Mouse (Mus musculus) lung, postnatal 25 days (tissue): Measurements from ENCODE around the gene Serping1.

Experiments used
- DNase-seq: peaks from one replicate; pipeline ENCODE4 v3.0.0; 2022; ENCODE audit warnings: low spot score

Gene Serping1

DNA sequence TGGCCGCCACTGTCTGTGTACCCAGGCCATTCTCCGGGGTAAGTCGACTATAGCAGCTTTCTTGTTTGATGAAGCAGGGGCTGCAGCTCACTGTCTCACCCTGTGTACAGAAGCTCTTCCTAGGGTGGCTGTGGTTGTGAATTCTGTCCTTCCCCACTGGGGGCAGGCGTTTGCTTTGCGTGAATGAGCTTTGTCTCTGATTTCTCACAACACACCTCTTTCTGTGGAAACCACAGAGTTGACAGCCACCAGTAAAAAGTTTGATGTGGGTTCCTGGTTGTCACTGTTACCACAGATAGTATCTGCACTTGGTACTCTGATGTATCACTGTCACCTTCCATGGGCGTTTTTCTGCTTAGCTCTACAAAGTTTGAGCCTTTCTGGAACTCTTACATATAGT lies 4.0 kb upstream of the Serping1 start:
- DNase-seq: no peak

- no peak for DNase-seq
These were observed 2.5 kb upstream of the Serping1 start for GRCm38 (mm10) chr2:84777706-84778105.

DNA sequence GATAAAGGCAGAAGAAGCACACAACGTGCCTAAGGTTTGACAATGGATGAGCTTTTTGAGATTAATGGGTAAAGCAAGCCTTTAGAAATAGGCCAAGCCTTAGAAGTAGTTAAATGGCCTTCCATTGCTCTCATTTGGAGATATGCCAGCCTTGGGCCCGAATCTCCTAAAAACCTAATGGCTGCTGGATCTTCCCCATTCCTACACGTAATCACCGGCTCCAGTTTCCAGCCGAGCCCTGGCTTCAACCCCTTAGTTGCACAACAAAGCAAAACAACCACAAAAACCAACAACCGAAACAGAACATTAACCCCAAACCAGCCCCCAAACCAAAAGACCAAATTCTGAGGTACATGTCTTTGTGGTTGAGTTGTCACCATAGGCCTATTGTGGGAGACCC lies 421 bp upstream of the Serping1 start:
- DNase-seq: no peak

DNA sequence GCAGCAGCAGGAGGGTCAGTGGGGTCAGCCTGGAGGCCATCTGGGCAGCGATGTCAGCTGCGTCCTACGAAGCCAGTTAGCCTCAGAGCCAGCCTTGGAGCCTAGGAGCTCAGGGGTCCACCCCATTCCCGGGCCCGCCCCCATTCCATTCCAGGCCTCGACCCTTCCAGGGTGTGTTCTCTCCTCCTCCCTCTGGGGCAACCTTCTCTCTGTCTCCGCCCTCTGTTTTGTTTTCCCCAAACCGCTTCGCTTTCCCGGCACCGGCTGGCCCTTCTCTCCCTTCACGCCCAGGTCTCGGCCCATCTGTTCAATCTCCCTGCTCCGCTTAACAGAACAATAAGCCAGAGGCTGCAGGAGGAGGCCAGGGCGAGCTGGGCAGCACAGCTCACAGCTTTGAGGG lies 493 bp downstream of the Serping1 start:
- peak; percentile 83 for DNase-seq

GRCm38 (mm10) chr2:84773195-84773594 lies 2.0 kb downstream of the Serping1 start:
- DNase-seq: no peak

DNA sequence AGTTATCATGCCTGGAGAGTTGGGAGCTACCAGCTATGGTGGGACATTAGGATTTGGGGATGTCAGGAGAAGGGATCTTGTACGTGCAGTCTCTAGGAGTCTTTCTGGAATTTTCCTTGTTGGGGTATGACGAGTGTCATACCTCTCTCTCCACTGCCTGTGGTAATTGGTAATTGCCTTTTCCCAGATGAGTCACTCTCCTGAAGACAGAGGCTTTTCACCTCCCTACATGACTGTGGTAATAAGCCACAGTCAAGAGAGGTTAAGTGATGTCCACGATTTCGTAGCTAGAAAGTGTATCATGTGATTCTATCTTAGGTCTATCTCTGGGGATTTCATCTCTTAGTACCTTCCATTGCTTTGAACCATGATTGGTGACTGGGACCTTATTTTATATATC lies 2.8 kb downstream of the Serping1 start:
- DNase-seq: no peak

DNA sequence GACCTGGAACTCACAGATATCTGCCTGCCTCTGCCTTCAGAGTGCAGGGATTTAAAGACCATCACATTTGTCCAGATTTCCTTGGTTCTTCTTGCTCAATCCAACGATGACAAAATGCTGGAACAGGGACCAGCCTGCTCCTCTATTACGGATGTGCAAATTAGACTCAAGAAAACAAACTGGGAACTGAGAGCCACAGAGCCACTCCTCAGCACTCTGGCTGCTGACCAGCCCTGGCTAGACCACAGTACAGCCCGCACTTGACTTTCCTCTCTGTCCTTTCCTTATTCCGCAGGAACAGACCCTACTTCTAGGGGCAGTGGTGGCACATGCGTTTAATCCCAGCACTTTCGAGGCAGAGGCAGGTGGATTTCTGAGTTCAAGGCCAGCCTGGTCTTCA lies 4.7 kb downstream of the Serping1 start:
- peak; percentile 24 for DNase-seq

GRCm38 (mm10) chr2:84762818-84763217 lies 12.4 kb downstream of the Serping1 start:
- DNase-seq: no peak

DNA sequence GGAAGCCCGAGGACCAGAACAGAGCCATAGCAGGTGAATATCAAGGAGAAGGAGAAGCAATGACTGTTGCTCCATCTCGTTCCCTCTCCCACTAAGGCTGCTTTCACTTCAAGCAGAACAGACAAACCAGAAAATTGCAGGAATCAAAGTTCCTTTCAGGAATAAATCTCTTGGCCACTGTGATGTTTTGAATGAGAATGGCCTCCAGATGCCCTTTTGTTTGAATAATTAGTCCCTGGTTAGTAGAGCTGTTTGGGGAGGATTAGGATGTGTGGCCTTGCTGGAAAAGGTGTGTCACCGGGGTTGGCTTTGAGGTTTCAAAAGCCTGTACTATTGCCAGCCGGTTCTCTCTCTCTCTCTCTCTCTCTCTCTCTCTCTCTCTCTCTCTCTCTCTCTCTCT lies 12.9 kb downstream of the Serping1 start:
- DNase-seq: no peak

GRCm38 (mm10) chr2:84761840-84762239 lies 13.4 kb downstream of the Serping1 start:
- DNase-seq: peak; percentile 10

DNA sequence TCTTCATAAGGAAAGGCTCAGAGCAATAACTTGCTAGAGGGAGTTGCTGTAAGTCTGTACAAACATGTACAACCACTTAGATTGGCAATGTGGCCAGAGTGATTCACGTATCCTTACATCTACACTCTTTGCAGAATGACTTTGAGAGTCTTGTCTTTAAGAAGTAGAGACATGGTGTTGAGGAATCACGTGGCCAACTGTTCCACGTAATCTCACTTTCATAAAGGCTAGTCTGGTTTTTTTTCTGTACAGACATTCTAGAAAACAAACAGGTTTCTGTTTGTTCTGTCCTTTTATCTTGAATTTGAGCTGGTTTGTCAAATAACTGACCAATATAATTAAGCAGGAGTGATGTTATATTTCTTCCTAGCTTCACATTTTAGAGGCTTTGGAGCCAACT lies 13.9 kb downstream of the Serping1 start:
- no peak for DNase-seq

GRCm38 (mm10) chr2:84760777-84761176 lies 14.5 kb downstream of the Serping1 start:
- no peak for DNase-seq

DNA sequence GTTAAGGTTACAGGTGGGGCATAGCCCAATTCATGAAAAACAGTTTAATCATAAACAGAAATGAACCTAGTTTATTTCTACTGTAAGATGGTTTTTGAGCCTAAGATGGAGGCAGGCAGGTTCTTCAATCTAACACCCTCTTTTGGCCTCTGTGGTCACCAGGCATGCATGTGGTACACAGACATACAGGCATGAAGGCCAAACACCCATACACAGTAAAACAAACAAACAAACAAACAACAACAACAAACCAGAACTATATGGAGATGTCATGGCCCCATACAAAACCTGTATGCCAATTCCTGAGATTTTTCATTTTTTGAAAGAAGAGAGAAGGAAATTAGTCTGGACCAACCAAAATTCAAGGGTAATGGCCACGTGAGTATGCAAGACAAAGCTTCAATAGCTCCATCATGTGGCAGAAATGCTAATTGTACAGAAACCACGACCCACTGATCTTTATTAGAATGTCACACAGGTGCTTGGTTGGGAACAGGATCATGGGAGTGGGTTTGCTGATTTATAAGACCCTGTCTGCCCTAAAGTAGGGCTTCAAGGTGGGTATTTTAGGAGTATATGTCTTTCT lies 16.6 kb downstream of the Serping1 start:
- DNase-seq: peak; percentile 72

DNA sequence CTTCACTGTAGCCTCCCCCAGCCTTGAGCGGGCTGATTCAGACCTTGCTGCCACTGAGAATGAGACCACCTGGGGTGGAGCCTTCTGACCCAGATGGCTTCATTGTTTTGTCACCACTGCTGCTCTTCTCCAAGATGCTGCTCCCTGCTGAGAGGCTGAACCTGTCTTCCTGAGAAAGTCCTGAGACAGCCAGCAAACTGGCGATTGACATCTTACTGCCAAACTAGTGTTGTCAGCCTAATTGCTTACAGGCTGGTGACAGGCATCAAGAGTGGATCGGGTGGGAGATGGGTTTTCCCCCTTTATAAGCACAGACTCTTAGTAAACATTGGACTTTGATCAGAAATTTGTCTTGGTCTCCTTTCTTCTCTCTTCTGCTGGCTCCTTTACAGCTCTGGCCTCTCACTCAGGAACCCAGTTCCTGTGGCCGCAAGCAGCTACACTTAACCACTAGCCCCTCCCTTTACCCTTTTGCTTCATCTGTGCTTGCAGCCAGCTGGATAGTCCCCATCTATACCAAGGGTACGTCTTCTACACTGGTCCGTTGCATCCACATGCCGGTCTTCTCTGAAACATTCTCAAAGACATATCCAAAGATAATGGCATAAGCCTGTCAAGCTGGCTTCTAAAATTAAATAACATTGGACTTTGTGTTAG lies 18.1 kb downstream of the Serping1 start:
- no peak for DNase-seq

DNA sequence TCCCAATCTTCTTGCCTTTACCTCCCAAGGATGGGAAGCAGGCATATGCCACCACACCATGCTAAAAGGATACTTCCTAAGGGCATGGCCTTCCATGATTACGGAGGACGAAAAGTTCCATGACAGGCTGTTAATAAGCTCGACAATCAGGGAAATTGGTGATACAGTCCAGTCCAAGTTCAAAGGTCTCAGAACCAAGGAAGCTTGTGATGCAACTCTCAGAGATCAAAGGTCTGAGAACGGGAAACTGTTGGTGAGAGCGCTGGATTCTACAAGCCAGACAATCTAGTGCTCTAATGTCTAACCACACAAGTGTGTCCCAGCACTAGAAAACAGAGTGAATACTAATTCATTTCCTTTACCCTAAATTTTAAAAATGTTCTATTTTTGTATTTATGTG lies 19.0 kb downstream of the Serping1 start:
- no peak for DNase-seq

- peak; percentile 58 for DNase-seq
These were observed 25.1 kb downstream of the Serping1 start for GRCm38 (mm10) chr2:84750115-84750514.

DNA sequence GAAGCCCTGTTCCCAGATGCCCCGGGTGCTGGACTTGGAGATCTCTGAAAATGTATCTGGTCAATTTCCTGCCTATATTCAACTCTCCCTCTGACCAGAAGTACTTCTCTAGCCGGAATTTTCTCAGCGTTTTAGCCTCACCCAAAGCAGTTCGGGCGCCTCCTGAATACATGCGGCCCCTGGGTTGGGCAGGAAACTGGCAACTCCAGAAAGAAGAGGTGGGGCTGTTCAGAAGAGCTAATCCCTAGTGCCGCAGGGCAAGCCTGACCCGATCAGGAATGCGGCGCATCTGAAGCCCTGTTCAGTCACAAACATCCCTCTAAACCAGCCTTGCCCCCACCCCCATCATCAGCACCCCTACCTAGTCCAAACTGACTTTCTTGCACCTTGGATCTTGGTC lies 31.1 kb downstream of the Serping1 start:
- DNase-seq: no peak

DNA sequence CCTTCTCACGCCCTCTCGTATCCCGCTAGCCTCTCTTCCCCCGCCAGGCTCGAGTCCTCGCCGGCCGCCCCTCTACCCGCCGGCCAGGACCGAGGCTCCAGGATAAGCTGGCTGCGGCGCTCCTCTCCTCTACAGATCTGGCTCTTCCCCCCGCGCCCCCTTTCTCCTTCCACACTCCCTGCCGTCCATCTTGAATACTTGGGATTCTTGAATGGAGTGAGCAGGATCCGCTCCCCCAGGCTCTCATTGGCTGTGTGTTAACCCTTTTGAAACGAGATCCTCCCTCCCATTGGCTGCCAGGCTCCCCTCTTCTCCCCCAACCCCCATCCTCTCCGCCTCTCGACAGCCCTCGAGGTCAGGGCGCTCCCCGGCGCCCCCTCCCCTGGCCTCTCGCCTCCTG lies 31.7 kb downstream of the Serping1 start, which contains the start of gene Gm19426:
Gm19426 (minus strand) TSS at position 95 of the 400 bp plus-strand sequence.
- peak; percentile 80 for DNase-seq

DNA sequence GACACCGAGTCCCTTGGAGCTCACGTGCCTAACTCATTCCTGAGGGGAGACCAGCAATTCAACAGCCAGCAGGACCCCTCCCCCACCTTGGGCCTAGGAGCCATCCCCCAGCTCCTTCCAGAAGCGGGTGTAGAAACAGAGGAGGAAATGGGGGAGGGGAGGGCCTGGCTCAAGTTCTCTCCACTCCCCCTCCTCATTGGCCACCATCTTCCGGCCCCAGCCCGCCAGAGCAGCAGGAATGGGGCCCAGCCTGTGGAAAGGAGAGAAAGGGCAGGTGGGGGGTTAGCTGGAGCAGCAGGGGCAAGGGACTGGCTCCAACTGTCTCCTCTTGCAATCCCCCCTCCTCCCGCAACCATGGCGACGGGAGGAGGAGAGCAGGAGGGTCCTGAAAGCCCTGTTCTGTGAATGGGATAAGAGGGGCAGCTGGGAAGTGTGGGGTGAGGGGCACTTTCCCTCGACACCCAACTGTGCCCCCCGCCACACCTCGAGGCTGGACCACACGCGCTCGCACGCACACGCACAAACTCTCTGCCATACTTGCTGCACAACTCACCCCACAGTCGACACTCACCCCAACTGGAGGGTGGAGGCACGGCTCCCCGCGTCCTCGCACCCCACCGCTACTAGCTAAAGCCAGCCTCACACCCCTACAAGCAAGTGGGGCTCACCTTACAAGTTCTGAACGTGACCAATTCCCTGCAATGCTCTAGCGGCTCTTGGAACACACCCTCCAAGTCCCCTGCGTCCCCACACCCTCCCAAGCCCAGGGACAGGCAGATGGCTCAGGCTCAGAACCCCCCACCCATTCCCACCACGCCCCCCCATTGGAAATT lies 32.6 kb downstream of the Serping1 start:
- DNase-seq: peak; percentile 25

DNA sequence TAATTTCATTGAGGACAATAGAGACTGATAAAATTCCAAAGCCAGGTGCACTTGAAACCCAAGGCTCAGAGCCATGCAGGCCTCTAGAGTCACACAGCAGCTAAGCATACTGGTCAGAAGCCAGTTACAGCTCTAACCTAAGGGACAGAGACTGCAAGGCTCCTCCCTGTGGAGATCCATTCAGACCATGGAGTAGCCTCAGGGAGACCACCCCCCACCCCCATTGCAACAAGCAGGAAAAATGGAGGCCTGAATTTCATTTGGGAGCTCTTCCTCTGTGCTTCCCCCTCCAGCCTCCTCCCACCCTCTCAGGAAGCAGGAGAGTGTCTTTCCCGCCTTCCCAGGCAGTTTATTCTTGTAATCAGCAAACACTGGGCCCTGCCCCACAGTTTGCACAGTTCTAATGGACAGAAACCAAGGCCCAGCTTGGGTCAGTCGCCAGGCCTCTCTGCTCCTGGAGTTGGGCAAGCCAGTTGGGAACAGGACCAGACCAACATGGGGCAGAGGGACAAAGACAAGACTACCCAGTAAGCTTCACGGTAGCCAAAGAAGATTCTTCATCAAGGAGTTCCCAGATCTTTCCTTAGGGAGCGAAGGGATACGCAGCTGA lies 33.3 kb downstream of the Serping1 start:
- peak; percentile 40 for DNase-seq

DNA sequence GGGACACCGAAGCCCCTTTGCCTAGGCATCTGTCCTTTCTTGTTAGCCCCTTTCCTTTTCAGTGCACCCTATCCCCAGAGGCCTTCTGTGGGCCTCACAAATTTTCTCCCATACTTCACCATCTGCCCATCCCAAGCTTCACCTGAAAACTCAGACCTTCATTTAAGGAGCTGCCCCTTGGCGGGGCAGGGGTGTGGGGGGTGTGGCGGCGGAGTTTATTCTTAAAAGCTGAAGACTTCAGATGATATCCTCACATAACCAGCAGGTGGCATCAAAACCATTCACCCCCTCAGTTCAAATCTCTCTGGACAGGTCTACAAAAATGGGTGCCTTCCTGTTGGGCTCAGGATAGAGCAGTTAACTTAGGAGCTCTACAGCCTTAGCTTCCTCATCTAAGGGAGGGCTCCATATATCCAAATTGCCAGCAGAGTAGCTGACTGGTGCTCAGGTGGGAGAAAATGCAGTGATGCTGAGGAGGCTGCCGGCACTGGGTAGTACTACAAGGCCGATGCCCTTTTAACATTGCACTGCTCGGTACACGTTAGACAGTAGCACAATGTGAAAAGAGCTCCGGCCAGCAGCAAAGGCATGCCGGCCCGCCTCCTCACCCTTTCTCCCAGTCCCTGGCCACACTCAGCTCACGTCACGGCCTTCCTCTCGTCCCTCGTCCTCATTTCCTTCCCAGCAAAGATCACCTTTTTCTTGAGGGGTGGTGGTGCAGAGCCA lies 34.5 kb downstream of the Serping1 start:
- DNase-seq: peak; percentile 27
